Mouse (Mus musculus) erythroblast, embryonic 14.5 days (primary cell): ENCODE measurements around the gene Msi2.

Source experiments
- GATA1 ChIP-seq: IDR thresholded peaks from 2 replicates; pipeline ENCODE4 v1.6.1; 2012; ENCODE audit warnings: low read length, inconsistent platforms, mixed read lengths
- TAL1 ChIP-seq: IDR thresholded peaks from 3 replicates; pipeline ENCODE4 v1.6.1; 2012; ENCODE audit warnings: low read length, inconsistent platforms, mixed read lengths

- TF ChIP-seq TAL1 (no peak), GATA1 (no peak)
Measured at GRCm38 (mm10) chr11:88648407-88648806, 69.9 kb downstream of the Msi2 start.
